Mouse (Mus musculus) left cerebral cortex, adult 9 months (tissue): ENCODE measurements at regions not wholly inside any gene's neighbourhood (a gene's known extent, or its start where the extent isn't known, plus 50 kb on each side); places are given as distances from the start of the nearest gene placed in this dataset.
A peak's percentile ranks its signal among the peaks of the same experiment; 100 is the strongest.

Experiments used
- DNase-seq, 2 experiments: peaks; one replicate each; pipeline ENCODE4 v3.0.0; 2022; ENCODE audit warnings: low spot score in 2 of 2

DNA sequence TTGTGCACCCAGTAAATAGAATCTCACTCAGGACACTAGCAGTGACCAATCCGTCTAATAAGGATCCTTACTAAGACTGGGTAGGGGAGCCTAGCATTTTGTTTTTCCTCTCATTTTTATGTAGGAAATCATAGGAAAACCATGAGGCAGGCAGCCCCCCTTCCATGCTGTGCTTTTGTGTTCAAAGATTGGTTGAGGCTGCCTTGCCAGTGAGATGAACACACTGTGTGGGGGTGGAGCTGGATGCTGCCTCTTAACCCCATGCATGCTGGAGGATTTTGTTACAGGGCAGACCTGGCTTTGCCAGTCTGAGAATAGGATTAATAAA lies 162.8 kb downstream of the Cmpk2 start:
- no peak for DNase-seq

DNA sequence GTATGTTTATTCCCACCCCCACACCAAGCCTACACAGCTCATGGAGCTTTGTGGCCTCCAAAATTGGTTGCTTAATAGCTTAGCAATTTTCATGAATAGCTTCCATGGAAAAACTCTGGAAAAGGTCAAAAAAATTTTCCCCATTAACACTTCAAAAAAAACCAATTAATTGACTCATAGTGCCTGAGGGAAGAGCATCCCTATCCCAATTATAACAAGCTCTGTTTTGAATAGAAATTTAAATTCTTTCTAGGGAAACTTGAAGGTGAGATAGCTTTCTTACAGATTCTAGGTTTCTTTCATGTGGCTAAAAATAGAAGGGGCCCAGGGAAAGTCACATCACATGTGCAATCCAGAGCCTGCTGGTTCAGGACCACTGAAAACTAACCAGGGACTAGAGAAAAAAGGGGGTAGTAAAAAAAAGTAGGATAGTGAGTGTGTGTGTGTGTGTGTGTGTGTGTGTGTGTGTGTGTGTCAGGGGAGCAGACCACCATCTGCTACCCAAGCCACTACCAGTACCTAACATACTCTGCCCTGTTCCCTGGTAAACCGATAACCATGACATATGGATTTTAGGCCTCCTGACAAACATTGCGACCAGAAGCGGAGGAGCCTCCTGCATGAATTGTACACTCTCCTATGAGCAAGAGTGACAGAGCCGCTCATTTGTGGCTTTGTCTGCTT lies 162.2 kb downstream of the Cmpk2 start:
- no peak for DNase-seq

GRCm38 (mm10) chr12:26621135-26621932 lies 152.3 kb downstream of the Cmpk2 start:
- no peak for DNase-seq

- DNase-seq = peak in 1 of 2 experiments; percentile 18
These were observed 151.6 kb downstream of the Cmpk2 start for GRCm38 (mm10) chr12:26620501-26621134.

DNA sequence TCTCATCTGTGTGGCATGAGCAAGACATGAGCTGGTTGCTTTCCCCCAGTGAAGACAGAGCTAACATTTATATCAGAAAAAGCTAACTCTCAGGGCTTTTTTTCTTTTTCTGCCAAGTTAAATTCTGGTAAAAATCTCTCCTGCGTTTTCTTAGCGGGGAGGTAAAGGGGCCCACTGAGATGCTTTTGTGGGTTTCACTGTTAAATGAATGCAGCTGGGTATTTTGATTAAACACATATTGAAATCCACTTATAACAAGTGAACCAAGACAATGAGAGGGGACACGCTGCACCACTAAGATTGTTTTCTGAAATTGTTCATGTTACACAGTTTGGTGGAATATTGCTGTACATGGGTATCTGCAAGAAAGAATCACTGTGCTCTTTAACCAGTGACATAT lies 149.0 kb downstream of the Cmpk2 start:
- DNase-seq = no peak

DNA sequence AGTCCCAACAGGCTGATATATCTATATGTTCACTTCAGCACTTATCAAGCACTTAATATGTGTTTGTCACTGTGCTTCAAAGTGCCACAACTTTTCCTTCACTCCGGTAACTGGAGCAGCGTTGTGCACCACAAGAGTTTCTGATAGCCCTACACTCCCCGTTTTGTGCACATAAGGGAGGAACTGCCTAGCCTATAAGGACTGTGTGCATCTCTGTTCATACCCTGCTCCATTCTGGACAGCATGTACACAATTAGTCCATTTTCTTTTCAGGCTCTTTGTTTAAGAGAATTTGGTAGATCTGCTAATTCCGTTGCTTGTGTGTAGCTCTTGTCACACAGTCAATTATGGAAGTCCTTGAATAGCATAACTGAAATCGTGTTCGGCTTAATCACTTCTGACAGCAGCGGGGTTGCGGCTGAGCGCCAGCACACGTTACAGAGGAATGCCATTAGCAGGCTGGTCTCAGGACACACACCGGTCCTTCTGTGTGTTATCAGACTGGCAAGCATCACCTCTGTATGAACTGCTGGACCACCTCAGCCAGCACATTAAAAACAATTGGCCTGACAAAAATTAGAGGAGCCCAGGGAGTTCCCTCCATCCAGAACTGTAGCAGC lies 144.2 kb downstream of the Cmpk2 start:
- no peak for DNase-seq

GRCm38 (mm10) chr12:26610079-26610478 lies 141.1 kb downstream of the Cmpk2 start:
- DNase-seq = no peak

GRCm38 (mm10) chr12:26598501-26598900 lies 129.5 kb downstream of the Cmpk2 start:
- DNase-seq = no peak

- DNase-seq = no peak
These were observed 123.1 kb downstream of the Cmpk2 start for GRCm38 (mm10) chr12:26592125-26592524.

GRCm38 (mm10) chr12:26589091-26589490 lies 120.1 kb downstream of the Cmpk2 start:
- peak; percentile 50 to 58 for DNase-seq

DNA sequence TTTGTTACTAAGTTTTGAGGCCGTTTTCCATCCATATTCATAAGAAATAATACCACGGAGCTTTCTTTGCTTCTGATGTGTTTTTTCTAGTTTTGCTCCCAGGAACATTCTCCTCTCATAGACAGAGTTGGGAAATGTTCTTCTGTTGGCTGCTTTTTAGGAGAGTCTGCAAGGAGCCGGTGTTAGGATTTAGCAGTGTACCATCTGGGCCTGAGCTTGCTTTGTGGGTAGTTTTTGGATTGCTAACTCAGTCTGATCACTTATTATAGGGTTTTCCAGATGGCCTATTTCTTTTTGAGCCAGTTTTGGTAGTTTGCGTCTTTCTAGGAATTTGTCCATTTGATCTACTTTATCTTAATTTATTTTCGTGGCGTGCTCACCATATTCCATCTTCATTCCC lies 108.4 kb downstream of the Cmpk2 start:
- DNase-seq = peak; percentile 42 to 72

GRCm38 (mm10) chr12:26571602-26572001 lies 102.6 kb downstream of the Cmpk2 start:
- DNase-seq = no peak

GRCm38 (mm10) chr12:26567435-26567834 lies 98.4 kb downstream of the Cmpk2 start:
- DNase-seq = no peak

- DNase-seq = no peak
These were observed 93.9 kb downstream of the Cmpk2 start for GRCm38 (mm10) chr12:26562858-26563257.

GRCm38 (mm10) chr12:26559560-26559959 lies 90.6 kb downstream of the Cmpk2 start:
- peak in 1 of 2 experiments; percentile 10 for DNase-seq

GRCm38 (mm10) chr12:26557411-26557810 lies 88.4 kb downstream of the Cmpk2 start:
- no peak for DNase-seq

DNA sequence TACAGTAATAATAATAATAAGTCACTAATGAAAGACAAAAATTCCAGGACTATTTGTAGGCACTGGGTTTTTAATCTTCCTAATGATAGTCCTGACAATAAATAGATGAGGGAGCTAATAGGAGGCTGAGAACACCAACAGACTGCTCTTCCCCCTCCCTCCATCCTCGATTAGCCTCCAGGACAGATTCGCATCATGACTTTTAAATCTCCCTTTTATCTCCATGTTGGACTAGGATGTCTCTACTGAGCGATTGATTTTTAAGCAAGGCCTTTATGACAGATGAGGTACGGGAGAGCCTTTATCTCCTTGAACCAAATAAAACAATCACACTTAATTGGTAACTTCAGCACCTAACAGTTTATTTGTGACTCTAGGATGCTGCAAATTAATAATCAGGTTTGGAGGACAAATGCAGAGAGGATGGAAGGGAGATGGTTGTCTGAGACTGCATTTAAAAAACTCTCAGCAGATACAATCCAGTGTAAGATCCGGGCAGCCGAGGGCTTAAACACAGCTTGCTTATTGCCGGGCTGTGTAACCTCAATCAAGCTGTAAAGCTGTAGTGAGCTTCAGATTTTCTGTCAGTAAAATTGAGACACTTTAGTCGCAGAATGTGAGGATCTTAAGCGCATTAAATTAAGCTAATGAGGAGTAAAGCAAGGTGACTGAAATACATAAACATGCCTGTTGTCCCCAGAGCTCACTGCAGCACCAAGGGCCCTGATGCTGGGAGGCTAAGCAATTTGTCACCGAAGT lies 82.3 kb downstream of the Cmpk2 start:
- DNase-seq = no peak

- DNase-seq = no peak
These were observed 78.5 kb downstream of the Cmpk2 start for GRCm38 (mm10) chr12:26547466-26547865.

DNA sequence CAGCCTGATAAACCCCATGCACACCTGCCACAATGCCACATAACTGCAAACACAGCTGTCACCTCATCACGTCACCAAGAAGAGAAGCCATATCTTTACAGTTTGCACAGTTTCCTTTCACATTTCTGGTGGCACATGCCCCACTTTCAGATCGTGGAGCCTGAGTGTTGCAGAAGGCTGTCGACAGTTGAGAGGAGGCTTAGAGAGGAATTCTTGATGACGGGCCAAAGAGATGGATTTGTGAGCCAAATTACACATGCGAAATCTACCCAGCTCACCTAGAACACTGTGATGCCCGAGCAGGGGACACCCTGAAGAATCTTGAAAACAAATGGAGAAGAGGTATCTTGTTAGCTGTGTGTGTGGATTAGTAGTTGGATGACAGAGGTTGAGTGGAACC lies 77.4 kb downstream of the Cmpk2 start:
- peak in 1 of 2 experiments; percentile 22 for DNase-seq

DNA sequence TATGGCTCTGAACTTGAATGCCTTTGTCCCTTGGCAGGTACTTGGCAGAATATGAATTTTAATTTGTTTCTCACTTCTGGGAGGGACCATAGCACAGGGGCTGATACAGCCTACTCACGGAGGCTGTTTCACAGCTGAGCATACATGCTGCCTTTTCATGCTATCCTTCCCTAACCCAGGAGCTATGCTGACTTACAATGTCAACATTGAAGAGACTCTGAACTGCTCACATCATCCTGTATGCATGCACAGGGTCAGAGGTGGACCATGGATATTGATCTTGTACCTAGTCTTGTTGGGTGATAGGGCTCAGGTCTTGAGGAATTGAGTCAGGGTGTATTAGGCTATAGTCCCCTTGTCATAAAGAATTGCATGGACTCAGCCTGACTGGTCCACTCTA lies 74.5 kb downstream of the Cmpk2 start:
- no peak for DNase-seq

- DNase-seq = no peak
These were observed 73.4 kb downstream of the Cmpk2 start for GRCm38 (mm10) chr12:26542451-26542850.
